In genomic region chr11:58916879-58917744, GRCm38 (mm10) we compare ENCODE assay signal across 8 mouse cellular contexts. TPM values are rescaled to one million over a fixed set of nuclear protein-coding genes. Genes with fewer than 3 reads are reported as not detected.
DNase-seq lines count a peak whose midpoint lies in the region; ATAC-seq lines count a peak whose summit lies in the region.

No protein-coding gene starts in this region.

- no peaks in the 10 kb centered on the region for H3K36me3 ChIP-seq in forebrain, embryonic 14.5 days (ENCODE audit: control insufficient read depth, insufficient read depth, low read length)
- H3K36me3 ChIP-seq in forebrain, embryonic 16.5 days (ENCODE audit: control insufficient read depth, insufficient read depth): no peaks in the 10 kb centered on the region
- H3K36me3 ChIP-seq in liver, embryonic 12.5 days: peaks cover 21% of the 10 kb centered on the region

- DNase-seq in forebrain, embryonic 14.5 days (ENCODE audit: low spot score): peak; percentile 38
- peak; percentile 34 for DNase-seq in right cerebral cortex, postnatal 4 days
- DNase-seq in right cerebral cortex, postnatal 36 days (ENCODE audit: low spot score in 2 of 2): no peak
- peak; percentile 69 for DNase-seq in embryo, embryonic 10.5 days (ENCODE audit: low spot score)
- DNase-seq in retina, postnatal 1 day: peak; percentile 73
- no peak for DNase-seq in right cerebral cortex, adult 2 months (ENCODE audit: low spot score in 2 of 2)

- H3K27me3 ChIP-seq in forebrain, embryonic 14.5 days (replicated peaks; ENCODE audit: control insufficient read depth, insufficient read depth, low read length): no peaks in the 10 kb centered on the region
- H3K27me3 ChIP-seq in forebrain, embryonic 16.5 days (replicated peaks; ENCODE audit: control insufficient read depth, insufficient read depth, low read length): 0 out of 2 replicates have a peak, but pooled peaks cover 3% of the 10 kb centered on the region
- H3K27me3 ChIP-seq in liver, embryonic 12.5 days (replicated peaks): no peaks in the 10 kb centered on the region

- no peaks in the 10 kb centered on the region for H3K4me1 ChIP-seq in forebrain, embryonic 14.5 days (ENCODE audit: control insufficient read depth, insufficient read depth, low read length)
- H3K4me1 ChIP-seq in forebrain, embryonic 16.5 days (replicated peaks; ENCODE audit: control insufficient read depth, insufficient read depth, low read length): peaks cover 4% of the 10 kb centered on the region; the same call in 1 of the 2 replicates
- H3K4me1 ChIP-seq in liver, embryonic 12.5 days: peaks cover 92% of the 10 kb centered on the region

- 57% methylated on average over 14 of the region's 14 CpGs for WGBS in forebrain, embryonic 14.5 days
- WGBS in forebrain, embryonic 16.5 days: 61% methylated on average over 14 of the region's 14 CpGs
- WGBS in liver, embryonic 12.5 days (ENCODE audit: insufficient replicate concordance): 35% methylated on average over 14 of the region's 14 CpGs

- H3K9ac ChIP-seq in forebrain, embryonic 14.5 days (ENCODE audit: low read length): no peak overlapping the region
- H3K9ac ChIP-seq in forebrain, embryonic 16.5 days (replicated peaks; ENCODE audit: low read depth, low read length): no peak overlapping the region
- H3K9ac ChIP-seq in liver, embryonic 12.5 days: peak overlapping the region; percentile 76

- no peak overlapping the region for H3K4me3 ChIP-seq in forebrain, embryonic 14.5 days (ENCODE audit: low read depth, low read length)
- no peak overlapping the region for H3K4me3 ChIP-seq in forebrain, embryonic 16.5 days (replicated peaks; ENCODE audit: low read length)
- H3K4me3 ChIP-seq in liver, embryonic 12.5 days: peak overlapping the region; percentile 65

- H3K4me2 ChIP-seq in forebrain, embryonic 14.5 days (ENCODE audit: low read length): no peak overlapping the region
- H3K4me2 ChIP-seq in forebrain, embryonic 16.5 days (ENCODE audit: low read length): no peak overlapping the region
- H3K4me2 ChIP-seq in liver, embryonic 12.5 days: peak overlapping the region; percentile 72

- no peak for ATAC-seq in forebrain, embryonic 14.5 days
- ATAC-seq in forebrain, embryonic 16.5 days: no peak
- peak; percentile 63 for ATAC-seq in liver, embryonic 12.5 days

- H3K27ac ChIP-seq in forebrain, embryonic 14.5 days (ENCODE audit: low read depth, low read length): no peak overlapping the region
- H3K27ac ChIP-seq in forebrain, embryonic 16.5 days (ENCODE audit: low read length): no peak overlapping the region
- H3K27ac ChIP-seq in liver, embryonic 12.5 days: peak overlapping the region; percentile 93

- H3K9me3 ChIP-seq in forebrain, embryonic 14.5 days (replicated peaks; ENCODE audit: control insufficient read depth, low read length): no peaks in the 10 kb centered on the region
- H3K9me3 ChIP-seq in forebrain, embryonic 16.5 days (ENCODE audit: control insufficient read depth, low read length): no peaks in the 10 kb centered on the region
- no peaks in the 10 kb centered on the region for H3K9me3 ChIP-seq in liver, embryonic 12.5 days (replicated peaks)

RNA-seq across cellular contexts. Expression of gene Btnl10, which starts 0.6 kb away (rescaled TPM):
- polyA plus RNA-seq in forebrain, embryonic 14.5 days (2014; fragmentation: Nextera tagmentation; extraction: Ambion mirVana): not detected in 2 replicates
- not detected in 2 replicates for polyA plus RNA-seq in forebrain, embryonic 16.5 days (2015; fragmentation: Nextera tagmentation; extraction: Ambion mirVana)
- polyA plus RNA-seq in liver, embryonic 12.5 days (2016; fragmentation: Nextera tagmentation; extraction: Ambion mirVana): 9.5 and 10.9 TPM in 2 replicates

RNA-seq across cellular contexts. Expression of gene Zfp39, which starts 13.1 kb away (rescaled TPM):
- polyA plus RNA-seq in forebrain, embryonic 14.5 days (2014; fragmentation: Nextera tagmentation; extraction: Ambion mirVana): 5.5 and 6.7 TPM in 2 replicates
- 7.5 and 8.1 TPM in 2 replicates for polyA plus RNA-seq in forebrain, embryonic 16.5 days (2015; fragmentation: Nextera tagmentation; extraction: Ambion mirVana)
- 6.1 and 7.1 TPM in 2 replicates for polyA plus RNA-seq in liver, embryonic 12.5 days (2016; fragmentation: Nextera tagmentation; extraction: Ambion mirVana)

RNA-seq across cellular contexts. Expression of gene Rnf187, which starts 21.6 kb away (rescaled TPM):
- polyA plus RNA-seq in forebrain, embryonic 14.5 days (2014; fragmentation: Nextera tagmentation; extraction: Ambion mirVana): 457 and 463 TPM in 2 replicates
- 423 and 435 TPM in 2 replicates for polyA plus RNA-seq in forebrain, embryonic 16.5 days (2015; fragmentation: Nextera tagmentation; extraction: Ambion mirVana)
- polyA plus RNA-seq in liver, embryonic 12.5 days (2016; fragmentation: Nextera tagmentation; extraction: Ambion mirVana): 200 and 207 TPM in 2 replicates

RNA-seq across cellular contexts. Expression of gene Hist3h2ba, which starts 31.6 kb away (rescaled TPM):
- polyA plus RNA-seq in forebrain, embryonic 14.5 days (2014; fragmentation: Nextera tagmentation; extraction: Ambion mirVana): 279 and 359 TPM in 2 replicates
- polyA plus RNA-seq in forebrain, embryonic 16.5 days (2015; fragmentation: Nextera tagmentation; extraction: Ambion mirVana): 389 and 395 TPM in 2 replicates
- 5.3 and 5.7 TPM in 2 replicates for polyA plus RNA-seq in liver, embryonic 12.5 days (2016; fragmentation: Nextera tagmentation; extraction: Ambion mirVana)

RNA-seq across cellular contexts. Expression of gene Hist3h2a, which starts 37.4 kb away (rescaled TPM):
- 149 and 151 TPM in 2 replicates for polyA plus RNA-seq in forebrain, embryonic 14.5 days (2014; fragmentation: Nextera tagmentation; extraction: Ambion mirVana)
- 150 and 152 TPM in 2 replicates for polyA plus RNA-seq in forebrain, embryonic 16.5 days (2015; fragmentation: Nextera tagmentation; extraction: Ambion mirVana)
- polyA plus RNA-seq in liver, embryonic 12.5 days (2016; fragmentation: Nextera tagmentation; extraction: Ambion mirVana): 14.3 and 16.9 TPM in 2 replicates

Comparison
In these comparisons a context has a peak if more than half of its experiments do, and no peak if none do; other contexts are left out.
1. DNase-seq: peak in forebrain, embryonic 14.5 days (single experiment), right cerebral cortex, postnatal 4 days (single experiment), embryo, embryonic 10.5 days (single experiment) and retina, postnatal 1 day (single experiment); none in right cerebral cortex, postnatal 36 days (0 of 2) and right cerebral cortex, adult 2 months (0 of 2).
2. RNA of gene Btnl10, which starts 0.6 kb away (polyA plus RNA-seq): 9.5 to 10.9 TPM in liver, embryonic 12.5 days; not detected in forebrain, embryonic 14.5 days and not detected in forebrain, embryonic 16.5 days; every median in the first group is over 10 times any median in the second.